Mouse (Mus musculus): ENCODE data around the gene Pigyl. TPM values are rescaled to one million over a fixed set of nuclear protein-coding genes. Genes with fewer than 3 reads are reported as not detected.

Pigyl gene
- total and polyA plus RNA-seq, 3 experiments = 24.8 to 86.5 (median 34.1) TPM

GRCm38 (mm10) chr9:22125246-22126027, 31.2 kb upstream of the Pigyl start:
- ATAC-seq (ENCODE audit: extremely low read depth, insufficient number of reproducible peaks, low FRiP score, poor library complexity, severe bottlenecking) = no peak

GRCm38 (mm10) chr9:22131226-22131981, 25.2 kb upstream of the Pigyl start:
- Histone ChIP-seq H3K4me3 (ENCODE audit: low read depth, low read length) (peak overlapping the region; percentile 74), H3K4me1 (ENCODE audit: insufficient read depth, low read depth, low read length) (peaks cover 77% of the 10 kb centered on the region), H3K9me3 (replicated peaks) (no peaks in the 10 kb centered on the region), H3K36me3 (replicated peaks) (peaks cover 38% of the 10 kb centered on the region), H3K27me3 (ENCODE audit: insufficient read depth, low read length) (no peaks in the 10 kb centered on the region)
- DNase-seq (ENCODE audit: low spot score) = peak; percentile 62
- peak; percentile 43; the same call in 1 of the 2 replicates for ATAC-seq (ENCODE audit: extremely low read depth, insufficient number of reproducible peaks, low FRiP score, poor library complexity, severe bottlenecking)
- TF ChIP-seq GATA2 (IDR thresholded peaks at IDR 0.05; ENCODE audit: borderline replicate concordance, low read depth, low read length) (no peak), TAL1 (conservative IDR thresholded peaks at IDR 0.05; ENCODE audit: low read depth, low read length) (no peak), CTCF (IDR thresholded peaks at IDR 0.05; ENCODE audit: low read depth, low read length) (no peak), GATA1 (IDR thresholded peaks at IDR 0.05; ENCODE audit: borderline replicate concordance, low read length) (no peak), POLR2AphosphoS5 (IDR thresholded peaks at IDR 0.05; ENCODE audit: insufficient replicate concordance, low read depth, low read length) (no peak)

More at GRCm38 (mm10) chr9:22125246-22126027, 31.2 kb upstream of the Pigyl start:
- no peaks in the 10 kb centered on the region for H3K9me3 ChIP-seq (replicated peaks)
- H3K4me3 ChIP-seq (ENCODE audit: low read depth, low read length) = no peak overlapping the region
- H3K27me3 ChIP-seq (ENCODE audit: insufficient read depth, low read length) = no peaks in the 10 kb centered on the region
- H3K36me3 ChIP-seq (replicated peaks) = peaks cover 43% of the 10 kb centered on the region
- no peak for TF ChIP-seq TAL1 (conservative IDR thresholded peaks at IDR 0.05; ENCODE audit: low read depth, low read length)
- no peak for TF ChIP-seq POLR2AphosphoS5 (IDR thresholded peaks at IDR 0.05; ENCODE audit: insufficient replicate concordance, low read depth, low read length)
- no peak for TF ChIP-seq GATA2 (IDR thresholded peaks at IDR 0.05; ENCODE audit: borderline replicate concordance, low read depth, low read length)
- no peak for TF ChIP-seq CTCF (IDR thresholded peaks at IDR 0.05; ENCODE audit: low read depth, low read length)
- no peak for TF ChIP-seq GATA1 (IDR thresholded peaks at IDR 0.05; ENCODE audit: borderline replicate concordance, low read length)
- no peak for DNase-seq (ENCODE audit: low spot score)
- H3K4me1 ChIP-seq (ENCODE audit: insufficient read depth, low read depth, low read length) = peaks cover 63% of the 10 kb centered on the region

GRCm38 (mm10) chr9:22132220-22132619, 24.4 kb upstream of the Pigyl start:
- H3K36me3 ChIP-seq (replicated peaks) = peaks cover 30% of the 10 kb centered on the region
- TF ChIP-seq TAL1 (conservative IDR thresholded peaks at IDR 0.05; ENCODE audit: low read depth, low read length) = no peak
- no peak for TF ChIP-seq GATA1 (IDR thresholded peaks at IDR 0.05; ENCODE audit: borderline replicate concordance, low read length)
- no peak for TF ChIP-seq GATA2 (IDR thresholded peaks at IDR 0.05; ENCODE audit: borderline replicate concordance, low read depth, low read length)
- no peak for TF ChIP-seq CTCF (IDR thresholded peaks at IDR 0.05; ENCODE audit: low read depth, low read length)
- no peak for TF ChIP-seq POLR2AphosphoS5 (IDR thresholded peaks at IDR 0.05; ENCODE audit: insufficient replicate concordance, low read depth, low read length)
- H3K9me3 ChIP-seq (replicated peaks) = no peaks in the 10 kb centered on the region
- peaks cover 81% of the 10 kb centered on the region for H3K4me1 ChIP-seq (ENCODE audit: insufficient read depth, low read depth, low read length)
- ATAC-seq (ENCODE audit: extremely low read depth, insufficient number of reproducible peaks, low FRiP score, poor library complexity, severe bottlenecking) (no peak), DNase-seq (ENCODE audit: low spot score) (no peak)
- H3K27me3 ChIP-seq (ENCODE audit: insufficient read depth, low read length) = no peaks in the 10 kb centered on the region
- peak overlapping the region; percentile 74 for H3K4me3 ChIP-seq (ENCODE audit: low read depth, low read length)

GRCm38 (mm10) chr9:22134246-22134890, 22.3 kb upstream of the Pigyl start:
- Histone ChIP-seq H3K4me3 (ENCODE audit: low read depth, low read length) (peak overlapping the region; percentile 69; the same call in 1 of the 2 replicates), H3K9me3 (replicated peaks) (peaks cover 9% of the 10 kb centered on the region), H3K36me3 (replicated peaks) (peaks cover 10% of the 10 kb centered on the region), H3K27me3 (ENCODE audit: insufficient read depth, low read length) (no peaks in the 10 kb centered on the region), H3K4me1 (ENCODE audit: insufficient read depth, low read depth, low read length) (peaks cover 88% of the 10 kb centered on the region)
- TF ChIP-seq CTCF (IDR thresholded peaks at IDR 0.05; ENCODE audit: low read depth, low read length) = no peak
- no peak for TF ChIP-seq GATA1 (IDR thresholded peaks at IDR 0.05; ENCODE audit: borderline replicate concordance, low read length)
- no peak for TF ChIP-seq POLR2AphosphoS5 (IDR thresholded peaks at IDR 0.05; ENCODE audit: insufficient replicate concordance, low read depth, low read length)
- no peak for TF ChIP-seq TAL1 (conservative IDR thresholded peaks at IDR 0.05; ENCODE audit: low read depth, low read length)
- no peak for TF ChIP-seq GATA2 (IDR thresholded peaks at IDR 0.05; ENCODE audit: borderline replicate concordance, low read depth, low read length)
- no peak for ATAC-seq (ENCODE audit: extremely low read depth, insufficient number of reproducible peaks, low FRiP score, poor library complexity, severe bottlenecking)
- no peak for DNase-seq (ENCODE audit: low spot score)

- Histone ChIP-seq H3K27me3 (ENCODE audit: insufficient read depth, low read length) (no peaks in the 10 kb centered on the region), H3K4me3 (ENCODE audit: low read depth, low read length) (peak overlapping the region; percentile 69), H3K36me3 (replicated peaks) (peaks cover 2% of the 10 kb centered on the region), H3K4me1 (ENCODE audit: insufficient read depth, low read depth, low read length) (peaks cover 82% of the 10 kb centered on the region), H3K9me3 (replicated peaks) (peaks cover 15% of the 10 kb centered on the region)
- TF ChIP-seq CTCF (IDR thresholded peaks at IDR 0.05; ENCODE audit: low read depth, low read length) = no peak
- no peak for TF ChIP-seq GATA1 (IDR thresholded peaks at IDR 0.05; ENCODE audit: borderline replicate concordance, low read length)
- no peak for TF ChIP-seq GATA2 (IDR thresholded peaks at IDR 0.05; ENCODE audit: borderline replicate concordance, low read depth, low read length)
- no peak for TF ChIP-seq TAL1 (conservative IDR thresholded peaks at IDR 0.05; ENCODE audit: low read depth, low read length)
- no peak for TF ChIP-seq POLR2AphosphoS5 (IDR thresholded peaks at IDR 0.05; ENCODE audit: insufficient replicate concordance, low read depth, low read length)
- ATAC-seq (ENCODE audit: extremely low read depth, insufficient number of reproducible peaks, low FRiP score, poor library complexity, severe bottlenecking) (no peak), DNase-seq (ENCODE audit: low spot score) (no peak)
Observed at GRCm38 (mm10) chr9:22134988-22135643, 21.5 kb upstream of the Pigyl start.

All from G1E (cell line).